Mouse (Mus musculus): ENCODE measurements around the gene Cpne2. TPM values are rescaled to one million over a fixed set of nuclear protein-coding genes. Genes with fewer than 3 reads are reported as not detected.
A peak's percentile ranks its signal among the peaks of the same experiment; 100 is the strongest.

The Cpne2 gene
- total RNA-seq, 2 experiments from 2014 or later: 5.3 to 5.8 TPM

GRCm38 (mm10) chr8:94569419-94569818 is 36.6 kb downstream of the Cpne2 start:
- intact Hi-C loops (cut with DNase I): no loop called here

GRCm38 (mm10) chr8:94571896-94572295 is 39.1 kb downstream of the Cpne2 start:
- intact Hi-C loops (cut with DNase I): no loop called here
- no peak for DNase-seq

More at GRCm38 (mm10) chr8:94569419-94569818, 36.6 kb downstream of the Cpne2 start:
- DNase-seq: no peak

- DNase-seq: no peak
- intact Hi-C loops (cut with DNase I): no loop called here
Observed at GRCm38 (mm10) chr8:94574159-94574907, 41.5 kb downstream of the Cpne2 start.

- DNase-seq: no peak
- intact Hi-C loops (cut with DNase I): no loop called here
Observed at GRCm38 (mm10) chr8:94575148-94575547, 42.4 kb downstream of the Cpne2 start.

- intact Hi-C loops (cut with DNase I): loop anchor here (10.0 kb wide), 1 partner anchor 237 kb away; no protein-coding TSS in a partner anchor
- no peak for DNase-seq
Observed at GRCm38 (mm10) chr8:94581820-94582483, 49.2 kb downstream of the Cpne2 start.

GRCm38 (mm10) chr8:94582569-94582968 is 49.8 kb downstream of the Cpne2 start:
- no peak for DNase-seq
- intact Hi-C loops (cut with DNase I): loop anchor here (10.0 kb wide), 1 partner anchor 238 kb away; no protein-coding TSS in a partner anchor

GRCm38 (mm10) chr8:94584238-94584817 is 51.5 kb downstream of the Cpne2 start:
- intact Hi-C loops (cut with DNase I): loop anchor here (1.0 to 10.0 kb wide), 3 partner anchors 56 to 240 kb away; no protein-coding TSS in a partner anchor
- peak; percentile 35 to 54 for DNase-seq

GRCm38 (mm10) chr8:94591691-94592090 is 58.9 kb downstream of the Cpne2 start:
- DNase-seq: no peak
- intact Hi-C loops (cut with DNase I): no loop called here

GRCm38 (mm10) chr8:94594211-94594610 is 61.4 kb downstream of the Cpne2 start:
- DNase-seq: no peak
- intact Hi-C loops (cut with DNase I): loop anchor here (2.0 kb wide), 1 partner anchor 109 kb away; no protein-coding TSS in a partner anchor

- DNase-seq: no peak
- intact Hi-C loops (cut with DNase I): loop anchor here (10.0 kb wide), 1 partner anchor 314 kb away; the partner anchor contains the start of gene Ccdc102a
Observed at GRCm38 (mm10) chr8:94600478-94600877, 67.7 kb downstream of the Cpne2 start.

- no peak for DNase-seq
Observed at GRCm38 (mm10) chr8:94601034-94601606, 68.3 kb downstream of the Cpne2 start.

GRCm38 (mm10) chr8:94601607-94602385 is 69.0 kb downstream of the Cpne2 start, which contains the start of the genes Rspry1 and Fam192a:
TSS of gene Rspry1 (plus strand) at chr8:94601937.
TSS of gene Fam192a (minus strand) at chr8:94601997.
- intact Hi-C loops (cut with DNase I): loop anchor here (2.0 to 10.0 kb wide), 2 partner anchors 61 to 313 kb away; partner anchors contain the start of gene Ccdc102a
- DNase-seq: peak; percentile 98 to 99

More at GRCm38 (mm10) chr8:94601034-94601606, 68.3 kb downstream of the Cpne2 start:
- intact Hi-C loops (cut with DNase I): loop anchor here (10.0 kb wide), 1 partner anchor 314 kb away; the partner anchor contains the start of gene Ccdc102a

- peak; percentile 23 to 40 for DNase-seq
- intact Hi-C loops (cut with DNase I): loop anchor here (2.0 to 10.0 kb wide), 2 partner anchors 60 to 312 kb away; partner anchors contain the start of gene Ccdc102a
Observed at GRCm38 (mm10) chr8:94602471-94603131, 69.8 kb downstream of the Cpne2 start.

GRCm38 (mm10) chr8:94604030-94604429 is 71.2 kb downstream of the Cpne2 start:
- no peak for DNase-seq
- intact Hi-C loops (cut with DNase I): loop anchor here (10.0 kb wide), 1 partner anchor 311 kb away; the partner anchor contains the start of gene Ccdc102a

- intact Hi-C loops (cut with DNase I): loop anchor here (10.0 kb wide), 1 partner anchor 308 kb away; the partner anchor contains the start of gene Ccdc102a
- no peak for DNase-seq
Observed at GRCm38 (mm10) chr8:94607064-94607463, 74.3 kb downstream of the Cpne2 start.

Data from heart, postnatal 14 days (tissue).